Mouse (Mus musculus) intestine, postnatal 0 days (tissue): ENCODE data around the gene Upk3b. TPM values are rescaled to one million over a fixed set of nuclear protein-coding genes. Genes with fewer than 3 reads are reported as not detected.
"Not testable (repeated sequence)": the region's sequence is repeated elsewhere in the genome, so short reads cannot be mapped to it uniquely, and the experiment has no call there.

Source experiments
- ATAC-seq: fragments of 200-750 bp; cut with Nextera tagmentation; 2 replicates; pipeline ENCODE4 v1.8.0; 2017; ENCODE audit warnings: mild to moderate bottlenecking, moderate TSS enrichment, moderate library complexity
- H3K27ac ChIP-seq: fragments of 300-500 bp; sonication (generic); 2 replicates; pipeline ENCODE4 v1.5.1; 2014; ENCODE audit warnings: mild to moderate bottlenecking, low read depth, low read length, moderate library complexity
- H3K27me3 ChIP-seq: fragments of 300-500 bp; sonication (generic); replicated peaks from 2 replicates; pipeline ENCODE4 v1.6.1; 2014; ENCODE audit warnings: low read length, mixed read lengths; ENCODE audit not compliant: control insufficient read depth, insufficient read depth
- H3K36me3 ChIP-seq: fragments of 300-500 bp; sonication (generic); 2 replicates; pipeline ENCODE4 v1.6.1; 2014; ENCODE audit warnings: mild to moderate bottlenecking, moderate library complexity; ENCODE audit not compliant: control insufficient read depth, insufficient read depth
- H3K4me1 ChIP-seq: fragments of 300-500 bp; sonication (generic); replicated peaks from 2 replicates; pipeline ENCODE4 v1.6.1; 2014; ENCODE audit warnings: antibody characterized with exemption, low read length, mixed read lengths; ENCODE audit not compliant: control insufficient read depth, insufficient read depth
- H3K4me2 ChIP-seq: fragments of 300-500 bp; sonication (generic); replicated peaks from 2 replicates; pipeline ENCODE4 v1.6.1; 2014; ENCODE audit warnings: low read depth, mild to moderate bottlenecking, moderate library complexity
- H3K4me3 ChIP-seq: fragments of 300-500 bp; sonication (generic); 2 replicates; pipeline ENCODE4 v1.5.1; 2014; ENCODE audit warnings: low read depth, low read length
- H3K9ac ChIP-seq: fragments of 300-500 bp; sonication (generic); 2 replicates; pipeline ENCODE4 v1.6.1; 2014; ENCODE audit warnings: mild to moderate bottlenecking, low read depth, low read length
- H3K9me3 ChIP-seq: fragments of 300-500 bp; sonication (generic); 2 replicates; pipeline ENCODE4 v1.6.1; 2016; ENCODE audit warnings: mixed run types; ENCODE audit not compliant: control insufficient read depth
- CTCF ChIP-seq: sonication (generic); IDR thresholded peaks from 2 replicates; pipeline ENCODE4 v1.5.1; 2016; ENCODE audit warnings: low read depth, mild to moderate bottlenecking, control low read depth, antibody characterized with exemption, moderate library complexity
- WGBS: fragments of 180-500 bp; shearing (Covaris S2); extraction: QIAGEN DNeasy Blood & Tissue Kit; methylation state at CpG from one replicate; pipeline ENCODE4 v1.1.7; 2014; 5-methylcytosine and 5-hydroxymethylcytosine counted together
- polyA plus RNA-seq: library from polyadenylated mRNA; unstranded; fragments of >200 nt; fragmentation: Nextera tagmentation; extraction: Ambion mirVana; gene quantifications from 2 replicates; pipeline ENCODE4 v1.2.1, GENCODE M21; 2015

Upk3b gene
- polyA plus RNA-seq, 1 experiment from 2014 or later, result 18.3 TPM

- Histone ChIP-seq H3K9me3 (no peaks in the 10 kb centered on the region), H3K9ac (no peak overlapping the region), H3K36me3 (no peaks in the 10 kb centered on the region), H3K4me3 (no peak overlapping the region), H3K4me2 (no peak overlapping the region), H3K4me1 (0 out of 2 replicates have a peak, but pooled peaks cover 8% of the 10 kb centered on the region), H3K27ac (no peak overlapping the region), H3K27me3 (no peaks in the 10 kb centered on the region)
- WGBS, result 54% methylated on average over 2 of the region's 2 CpGs
- ATAC-seq, result no peak
- TF ChIP-seq CTCF, result no peak
Measured at GRCm38 (mm10) chr5:136041260-136041659, 3.0 kb downstream of the Upk3b start.

- H3K27ac ChIP-seq, result no peak overlapping the region
- no peaks in the 10 kb centered on the region for H3K36me3 ChIP-seq
- ATAC-seq, result no peak
- WGBS, result 94% methylated on average over 8 of the region's 8 CpGs
- H3K4me3 ChIP-seq, result no peak overlapping the region
- H3K9me3 ChIP-seq, result no peaks in the 10 kb centered on the region
- H3K4me2 ChIP-seq, result no peak overlapping the region
- H3K4me1 ChIP-seq, result 0 out of 2 replicates have a peak, but pooled peaks cover 8% of the 10 kb centered on the region
- TF ChIP-seq CTCF, result no peak
- no peaks in the 10 kb centered on the region for H3K27me3 ChIP-seq
- no peak overlapping the region for H3K9ac ChIP-seq
Measured at GRCm38 (mm10) chr5:136041666-136042065, 3.4 kb downstream of the Upk3b start.

- no peak overlapping the region for H3K4me2 ChIP-seq
- WGBS, result 65% methylated on average over 13 of the region's 13 CpGs
Measured at GRCm38 (mm10) chr5:136044865-136045264, 6.6 kb downstream of the Upk3b start.

DNA sequence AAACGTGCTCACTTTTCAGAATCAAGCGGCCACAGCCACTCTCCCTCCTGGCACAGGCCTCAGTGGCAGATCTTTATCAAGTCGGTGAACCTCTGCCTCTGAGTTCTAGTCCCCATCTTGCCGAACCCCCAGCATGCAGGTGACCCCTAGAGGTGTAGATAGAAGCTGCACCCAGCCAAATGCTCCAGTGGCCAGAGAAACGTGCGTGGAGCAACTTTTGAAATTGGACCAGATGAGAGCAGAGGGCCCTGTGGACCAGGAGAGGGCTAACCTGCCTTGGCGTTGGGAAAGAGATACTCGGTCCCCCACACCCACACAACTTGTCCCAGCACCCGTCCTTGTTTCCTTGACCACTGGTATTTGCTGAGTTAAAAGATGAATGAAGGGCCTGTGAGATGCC is 7.1 kb downstream of the Upk3b start:
- no peaks in the 10 kb centered on the region for H3K27me3 ChIP-seq
- no peaks in the 10 kb centered on the region for H3K9me3 ChIP-seq
- H3K4me2 ChIP-seq, result no peak overlapping the region
- TF ChIP-seq CTCF, result peak; percentile 63
- H3K36me3 ChIP-seq, result no peaks in the 10 kb centered on the region
- no peak overlapping the region for H3K4me3 ChIP-seq
- WGBS, result 45% methylated on average over 9 of the region's 9 CpGs
- H3K4me1 ChIP-seq, result no peaks in the 10 kb centered on the region
- no peak overlapping the region for H3K9ac ChIP-seq
- H3K27ac ChIP-seq, result no peak overlapping the region
- no peak for ATAC-seq

More at GRCm38 (mm10) chr5:136044865-136045264, 6.6 kb downstream of the Upk3b start:
- H3K4me1 ChIP-seq, result no peaks in the 10 kb centered on the region
- H3K27me3 ChIP-seq, result no peaks in the 10 kb centered on the region
- ATAC-seq, result no peak
- no peak overlapping the region for H3K27ac ChIP-seq
- H3K36me3 ChIP-seq, result no peaks in the 10 kb centered on the region
- TF ChIP-seq CTCF, result peak; percentile 56; the same call in 1 of the 2 replicates
- H3K9ac ChIP-seq, result no peak overlapping the region
- H3K9me3 ChIP-seq, result no peaks in the 10 kb centered on the region
- no peak overlapping the region for H3K4me3 ChIP-seq

- no peaks in the 10 kb centered on the region for H3K4me1 ChIP-seq
- TF ChIP-seq CTCF, result peak; percentile 90
- H3K4me3 ChIP-seq, result no peak overlapping the region
- H3K27me3 ChIP-seq, result no peaks in the 10 kb centered on the region
- no peak overlapping the region for H3K27ac ChIP-seq
- H3K9me3 ChIP-seq, result no peaks in the 10 kb centered on the region
- ATAC-seq, result peak; percentile 35; the same call in 1 of the 2 replicates
- H3K36me3 ChIP-seq, result no peaks in the 10 kb centered on the region
- H3K4me2 ChIP-seq, result peak overlapping the region; percentile 27; the same call in 1 of the 2 replicates
- WGBS, result 4% methylated on average over 10 of the region's 10 CpGs
- no peak overlapping the region for H3K9ac ChIP-seq
Measured at GRCm38 (mm10) chr5:136045987-136046386, 7.7 kb downstream of the Upk3b start.

DNA sequence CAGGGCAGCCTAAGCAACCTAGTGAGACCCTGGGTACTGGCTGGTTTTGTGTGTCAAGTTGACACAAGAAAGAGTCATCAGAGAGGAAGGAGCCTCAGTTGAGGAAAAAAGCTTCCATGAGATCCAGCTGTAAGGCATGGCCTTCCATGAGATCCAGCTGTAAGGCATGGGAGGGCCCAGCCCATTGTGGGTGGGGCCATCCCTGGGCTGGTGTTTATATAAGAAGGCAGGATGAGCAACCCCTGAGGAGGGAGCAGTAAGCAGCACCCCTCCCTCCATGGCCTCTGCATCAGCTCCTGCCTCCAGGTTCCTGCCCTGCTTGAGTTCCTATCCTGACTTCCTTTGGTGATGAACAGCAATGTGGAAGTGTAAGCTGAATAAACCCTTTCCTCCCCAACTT is 10.2 kb downstream of the Upk3b start:
- not testable (repeated sequence) for H3K27me3 ChIP-seq, H3K9me3 ChIP-seq, H3K9ac ChIP-seq, H3K4me3 ChIP-seq, H3K4me2 ChIP-seq, H3K4me1 ChIP-seq, ATAC-seq, H3K27ac ChIP-seq, H3K36me3 ChIP-seq

- Histone ChIP-seq H3K4me3 (no peak overlapping the region), H3K36me3 (no peaks in the 10 kb centered on the region), H3K4me1 (no peaks in the 10 kb centered on the region), H3K27me3 (no peaks in the 10 kb centered on the region), H3K27ac (no peak overlapping the region), H3K4me2 (no peak overlapping the region), H3K9me3 (no peaks in the 10 kb centered on the region), H3K9ac (no peak overlapping the region)
- WGBS, result 60% methylated on average over 6 of the region's 6 CpGs
- no peak for TF ChIP-seq CTCF
- ATAC-seq, result no peak
Measured at GRCm38 (mm10) chr5:136049926-136050325, 11.6 kb downstream of the Upk3b start.
